Mouse (Mus musculus) T-helper 2 cell (primary cell): ENCODE results near the gene Dnal1.

ENCODE experiments used
- in situ Hi-C: fragments of 300-600 bp; cut with MboI, MseI; formaldehyde crosslinking; loops from one replicate; pipeline ENCODE4 v1.15.1; 2025; ENCODE audit warnings: high pct_unique_total_duplicates

Gene Dnal1

DNA sequence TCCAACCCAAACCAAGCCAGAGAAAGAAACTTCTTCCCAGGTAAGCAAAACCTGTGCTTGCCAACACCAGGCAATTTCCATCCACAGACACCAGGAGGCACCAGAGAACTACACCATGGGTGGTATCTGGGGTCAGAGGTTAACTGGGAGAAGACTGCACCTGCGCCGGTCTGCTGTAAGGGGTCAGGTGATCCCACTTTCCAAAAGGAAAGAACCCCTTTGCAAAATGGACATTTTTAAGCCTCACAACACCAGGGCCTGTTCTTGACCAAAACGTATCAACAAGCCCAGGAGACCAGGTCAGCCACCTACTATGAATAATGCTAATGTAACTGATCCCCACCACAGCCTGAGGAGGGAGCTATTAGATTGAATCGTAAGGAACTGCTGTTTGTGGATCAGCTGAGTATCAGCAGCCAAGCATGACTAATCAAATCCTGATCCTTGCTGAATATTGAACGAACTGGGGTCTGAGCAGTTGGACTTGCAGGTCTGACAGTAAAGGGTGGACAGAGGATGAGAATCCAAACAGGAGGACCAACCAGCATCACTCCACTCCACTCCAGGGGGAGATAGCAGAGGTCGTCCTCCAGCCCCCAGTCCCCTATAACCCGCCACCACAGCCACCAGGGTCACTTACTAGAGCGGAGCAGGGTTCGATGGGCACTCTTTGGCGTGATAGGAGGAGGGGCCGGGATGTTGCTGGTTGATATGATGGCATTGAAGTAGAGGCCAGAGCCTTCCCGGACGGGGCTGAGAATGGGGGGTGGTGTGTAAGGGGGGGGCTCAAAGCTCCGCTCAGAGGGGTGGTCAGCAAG lies 47.7 kb downstream of the Dnal1 start:
- in situ Hi-C loops, result loop anchor here (5.0 kb wide), 1 partner anchor 90 kb away; no protein-coding TSS in a partner anchor

DNA sequence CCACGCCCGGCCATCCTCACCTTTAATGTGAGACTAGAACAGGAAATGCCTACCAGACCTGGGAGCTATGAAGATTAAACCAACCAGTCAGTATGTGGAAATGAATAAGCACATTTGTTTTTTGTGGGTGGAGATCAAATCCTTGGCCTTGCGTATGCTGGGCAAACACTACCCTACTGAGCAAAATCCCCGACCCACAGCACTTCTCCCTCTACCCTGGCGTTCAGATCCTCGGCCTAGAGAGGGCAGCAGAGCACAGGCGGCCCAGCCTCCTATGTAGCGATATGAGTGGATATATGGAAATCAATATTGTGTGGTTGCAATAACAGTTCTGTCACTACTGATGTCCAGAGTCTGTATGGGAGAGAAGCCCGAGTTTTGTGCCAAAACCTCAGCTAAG lies 49.0 kb downstream of the Dnal1 start:
- in situ Hi-C loops, result loop anchor here (5.0 kb wide), 1 partner anchor 89 kb away; no protein-coding TSS in a partner anchor

DNA sequence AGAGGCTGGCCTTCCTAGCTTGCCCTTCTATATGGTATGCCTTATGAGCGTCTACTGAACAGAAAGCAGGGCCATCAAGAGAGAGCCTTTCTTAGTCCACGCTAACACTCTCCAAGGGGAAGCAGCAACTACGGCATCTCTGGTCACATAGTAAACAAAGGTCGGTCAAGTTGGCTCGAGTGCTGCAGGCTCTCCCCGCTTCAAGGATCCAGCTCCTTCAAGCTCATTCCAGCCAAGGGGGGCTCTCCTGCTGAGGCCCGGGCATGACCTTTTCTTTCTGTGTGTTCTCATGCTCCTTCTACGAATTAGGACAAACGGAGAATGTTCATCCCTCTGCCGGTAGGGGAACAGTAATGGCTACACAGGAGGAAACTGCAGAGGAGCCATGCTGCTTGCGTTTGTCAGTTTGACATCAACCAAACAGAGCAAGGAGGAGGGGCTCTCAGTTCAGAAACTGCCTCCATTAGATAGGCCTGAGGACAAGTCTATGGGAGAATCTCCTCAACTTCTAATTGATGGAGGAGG lies 49.5 kb downstream of the Dnal1 start:
- in situ Hi-C loops, result loop anchor here (5.0 kb wide), 1 partner anchor 89 kb away; no protein-coding TSS in a partner anchor

DNA sequence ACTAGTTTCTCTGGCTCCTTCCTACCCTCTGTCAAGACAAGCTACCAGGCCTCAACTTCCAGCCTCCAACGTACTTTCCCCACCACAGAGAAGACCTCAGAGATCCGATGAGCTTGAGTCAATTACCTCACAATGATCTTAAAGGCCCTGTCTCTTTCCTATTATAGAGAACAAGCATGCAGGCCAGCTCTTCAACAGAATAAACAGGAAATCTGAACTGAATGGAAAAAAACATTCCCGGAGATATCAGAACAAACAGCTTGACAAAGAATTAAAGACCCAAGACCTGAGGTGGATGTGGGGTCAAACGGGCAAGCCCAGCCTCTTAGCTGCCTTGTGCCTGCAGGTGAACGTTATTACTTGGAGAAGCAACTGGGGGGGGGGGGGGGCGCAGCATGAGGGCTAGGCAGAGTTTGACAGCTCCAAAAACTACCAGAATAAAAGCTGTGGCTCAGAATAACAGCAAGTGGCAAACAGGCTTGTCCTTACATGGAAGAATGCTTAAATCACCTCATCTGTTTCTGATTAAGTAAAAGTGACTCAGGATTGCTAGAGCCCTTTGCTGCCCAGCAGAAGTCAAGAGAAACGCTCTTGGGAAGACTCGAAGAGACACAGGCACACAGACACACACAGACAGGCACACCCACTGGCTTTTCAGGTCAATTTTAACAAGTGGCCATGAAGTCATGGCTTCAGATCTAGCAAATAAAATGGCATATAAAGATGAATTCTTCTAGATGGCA lies 51.6 kb downstream of the Dnal1 start:
- in situ Hi-C loops, result no loop called here

DNA sequence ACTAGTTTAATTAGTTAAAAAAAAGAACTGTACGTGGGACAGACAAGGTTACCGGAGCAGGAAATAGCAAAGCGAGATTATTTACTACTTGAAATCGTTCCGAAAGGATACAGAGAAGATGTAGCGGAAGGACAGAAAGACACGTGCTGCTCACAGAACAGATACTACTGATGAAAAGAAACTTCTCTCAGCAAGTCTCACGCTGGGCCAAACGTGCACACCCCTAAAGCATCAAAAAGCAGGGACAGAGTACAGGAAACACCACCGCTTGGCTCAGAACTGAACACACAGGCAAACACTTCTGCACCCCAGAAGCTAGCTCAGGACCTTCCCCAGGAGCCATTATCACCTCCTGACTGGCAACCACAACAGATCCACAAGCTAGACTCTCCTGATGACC lies 56.4 kb downstream of the Dnal1 start:
- in situ Hi-C loops, result loop anchor here (10.0 kb wide), 1 partner anchor 1104 kb away; the partner anchor contains the start of gene Mlh3

DNA sequence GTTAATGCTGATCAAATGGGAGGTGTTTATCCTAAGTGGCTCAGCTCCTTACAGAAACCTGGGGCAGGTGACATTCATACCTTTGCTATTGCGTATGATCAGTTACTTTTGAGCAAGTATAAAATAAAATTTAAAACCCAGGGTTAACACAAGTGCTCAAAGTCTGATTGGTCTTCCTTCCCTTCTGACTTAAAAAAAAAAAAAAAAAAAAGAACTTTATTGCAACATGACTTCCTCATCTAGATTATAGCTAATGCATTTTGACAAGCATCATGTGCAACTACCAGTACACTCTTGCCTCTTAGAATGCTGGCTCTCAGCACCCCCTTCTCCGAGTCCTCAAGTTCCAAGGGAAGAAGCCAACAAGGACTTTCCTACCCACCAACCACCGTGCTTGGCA lies 58.0 kb downstream of the Dnal1 start:
- in situ Hi-C loops, result loop anchor here (10.0 kb wide), 1 partner anchor 1103 kb away; the partner anchor contains the start of gene Mlh3

DNA sequence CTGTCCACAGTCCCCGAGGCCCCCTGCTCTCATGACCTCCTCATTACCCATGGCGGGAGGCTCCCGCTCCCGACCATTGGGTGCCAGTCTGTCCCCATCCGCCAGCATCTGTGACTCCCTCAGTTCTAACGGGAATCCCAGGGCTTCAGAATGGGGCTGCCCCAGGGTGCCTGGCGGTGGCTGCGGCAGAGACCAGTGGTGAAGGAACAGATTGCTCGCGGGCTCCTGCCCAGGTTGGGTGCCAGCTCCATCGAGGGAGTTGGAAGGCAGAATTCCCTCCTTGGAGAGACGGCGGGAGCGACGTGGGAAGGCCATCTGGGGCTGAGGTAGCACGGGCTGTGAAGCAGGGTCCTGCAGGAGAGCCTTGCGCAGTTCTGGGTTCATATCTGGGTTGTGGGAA lies 58.7 kb downstream of the Dnal1 start:
- in situ Hi-C loops, result loop anchor here (10.0 kb wide), 1 partner anchor 1102 kb away; the partner anchor contains the start of gene Mlh3

DNA sequence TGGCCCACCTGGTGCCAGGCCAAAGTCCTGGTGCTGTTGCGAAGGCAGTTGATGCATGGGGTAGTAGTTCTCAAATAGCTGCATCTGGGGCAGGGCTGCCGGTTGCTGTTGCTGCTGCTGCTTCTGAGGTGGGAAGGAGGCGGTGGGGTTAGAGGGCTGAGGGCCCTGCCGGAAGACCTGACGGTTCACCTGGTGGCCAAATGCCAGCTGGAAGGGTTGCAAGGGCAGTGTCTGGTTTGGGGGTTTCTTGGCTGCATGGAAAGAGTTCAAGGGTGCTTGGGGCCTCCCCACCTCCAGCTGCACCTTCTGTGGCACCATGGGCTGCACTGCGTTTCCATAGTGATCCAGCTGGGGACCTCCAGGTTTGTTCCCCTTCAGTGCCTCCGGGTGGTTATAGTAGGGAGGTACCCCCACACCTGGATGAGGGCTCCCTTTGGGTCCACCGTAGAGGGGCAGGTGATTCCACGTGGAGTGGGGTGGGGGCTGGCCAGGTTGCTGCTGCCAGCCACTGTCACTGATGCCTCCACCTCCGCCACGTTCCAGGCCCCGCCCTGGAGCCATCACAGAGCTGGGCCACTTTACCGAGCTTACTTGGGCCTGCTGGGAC lies 59.2 kb downstream of the Dnal1 start:
- in situ Hi-C loops, result loop anchor here (10.0 kb wide), 1 partner anchor 1101 kb away; the partner anchor contains the start of gene Mlh3

DNA sequence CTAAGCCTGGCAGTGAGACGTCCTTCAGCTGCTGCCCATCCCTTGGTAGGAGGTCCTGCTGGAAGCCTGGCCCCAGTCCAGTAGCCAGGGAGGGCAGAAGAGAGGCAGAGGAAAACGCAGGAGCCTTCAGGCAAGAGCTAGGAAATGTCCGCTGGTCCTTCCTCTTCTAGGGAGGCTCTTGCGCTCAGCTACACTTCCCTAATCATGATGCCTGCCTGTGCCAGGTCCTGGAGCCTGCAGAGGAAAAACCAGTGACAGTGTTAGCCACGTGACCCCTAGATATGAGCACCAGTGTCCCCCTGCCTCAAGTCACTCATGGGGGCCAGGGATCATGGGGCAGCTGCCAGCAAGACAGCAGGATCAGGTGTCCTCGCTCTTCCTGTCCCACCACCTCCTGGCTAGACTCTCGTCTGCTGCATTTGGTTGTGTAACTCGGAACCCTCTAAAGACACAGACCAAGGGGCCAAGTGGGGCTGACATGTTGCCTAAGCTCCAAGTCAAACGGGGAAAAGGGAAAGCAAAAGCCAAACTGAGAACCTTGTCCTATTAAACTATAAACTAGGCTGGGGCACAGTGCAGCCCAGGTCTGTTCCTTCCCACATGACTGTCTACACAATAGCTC lies 60.1 kb downstream of the Dnal1 start:
- in situ Hi-C loops, result loop anchor here (10.0 kb wide), 1 partner anchor 1100 kb away; the partner anchor contains the start of gene Mlh3

DNA sequence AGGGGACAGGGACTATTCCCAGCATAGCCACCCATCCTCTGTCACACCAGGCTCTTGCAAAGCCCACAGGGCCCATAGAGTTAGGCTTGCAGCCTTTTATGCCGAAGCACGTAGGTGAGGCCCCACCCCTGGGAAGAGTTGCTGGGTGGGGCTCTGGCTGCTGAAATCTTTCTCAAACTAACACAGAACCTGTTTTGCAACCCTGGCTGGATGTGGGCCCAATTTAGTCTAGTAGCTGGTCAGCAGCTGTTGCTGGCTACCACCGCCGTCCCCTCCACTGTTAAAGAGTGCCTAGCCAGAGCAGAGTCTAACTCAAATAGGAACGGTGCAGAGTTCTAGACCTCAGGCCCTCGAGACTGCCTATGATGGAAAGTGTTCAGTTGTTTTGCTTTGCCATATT lies 60.7 kb downstream of the Dnal1 start:
- in situ Hi-C loops, result loop anchor here (10.0 to 25.0 kb wide), 2 partner anchors 1100 to 1287 kb away; partner anchors contain the start of genes Fos and Mlh3

DNA sequence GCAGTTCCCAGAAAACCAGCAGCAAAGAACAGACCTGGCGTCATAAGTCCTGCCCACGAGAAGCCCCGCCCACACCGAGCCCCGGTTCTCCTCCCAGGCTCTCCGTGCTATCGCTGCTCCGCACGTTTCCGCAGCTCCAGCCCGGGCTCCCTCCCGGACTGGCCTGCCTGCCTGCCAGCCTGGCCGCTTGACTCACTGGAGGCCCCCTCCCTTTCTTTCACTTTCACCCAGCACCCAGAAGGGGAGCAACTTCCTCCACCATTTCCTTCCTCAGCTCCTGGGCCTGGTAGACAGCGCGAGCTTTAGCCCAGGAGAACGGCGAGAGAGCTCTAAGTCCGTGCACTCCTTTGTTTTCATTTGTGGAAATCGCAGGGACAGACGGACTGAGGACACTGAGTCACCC lies 61.5 kb downstream of the Dnal1 start:
- in situ Hi-C loops, result loop anchor here (10.0 to 25.0 kb wide), 2 partner anchors 1099 to 1287 kb away; partner anchors contain the start of genes Fos and Mlh3

DNA sequence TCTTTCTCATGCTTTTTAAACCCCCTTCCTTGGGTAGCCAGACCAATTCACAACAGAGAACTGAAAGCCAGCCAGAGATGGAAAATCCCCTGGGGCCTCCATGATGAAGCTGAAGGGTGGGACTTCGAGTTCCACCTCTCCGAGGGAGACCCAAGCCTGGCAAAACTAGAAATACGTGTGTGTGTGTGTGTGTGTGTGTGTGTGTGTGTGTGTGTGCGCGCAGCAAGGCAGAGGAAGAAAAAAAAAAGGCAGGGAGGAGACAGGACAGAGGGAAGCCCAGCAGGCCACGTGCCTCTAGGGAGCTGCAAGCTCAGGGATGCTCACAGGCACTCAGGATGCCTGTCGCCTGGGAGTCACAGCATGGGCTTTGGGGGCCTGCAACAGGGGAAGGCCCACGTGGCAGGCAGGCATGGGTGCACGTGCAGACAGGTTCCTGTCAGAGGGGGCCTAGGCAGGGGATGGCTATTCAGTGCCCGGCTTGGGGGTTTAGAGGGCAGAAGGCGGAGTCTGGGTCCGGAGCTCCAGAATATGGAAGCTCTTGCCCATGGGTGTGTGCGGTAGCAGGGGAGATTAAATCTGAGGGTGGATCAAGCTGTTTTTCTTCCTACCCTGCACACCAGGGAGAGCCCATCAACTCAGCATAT lies 62.1 kb downstream of the Dnal1 start:
- in situ Hi-C loops, result loop anchor here (10.0 to 25.0 kb wide), 2 partner anchors 1099 to 1286 kb away; partner anchors contain the start of genes Fos and Mlh3

DNA sequence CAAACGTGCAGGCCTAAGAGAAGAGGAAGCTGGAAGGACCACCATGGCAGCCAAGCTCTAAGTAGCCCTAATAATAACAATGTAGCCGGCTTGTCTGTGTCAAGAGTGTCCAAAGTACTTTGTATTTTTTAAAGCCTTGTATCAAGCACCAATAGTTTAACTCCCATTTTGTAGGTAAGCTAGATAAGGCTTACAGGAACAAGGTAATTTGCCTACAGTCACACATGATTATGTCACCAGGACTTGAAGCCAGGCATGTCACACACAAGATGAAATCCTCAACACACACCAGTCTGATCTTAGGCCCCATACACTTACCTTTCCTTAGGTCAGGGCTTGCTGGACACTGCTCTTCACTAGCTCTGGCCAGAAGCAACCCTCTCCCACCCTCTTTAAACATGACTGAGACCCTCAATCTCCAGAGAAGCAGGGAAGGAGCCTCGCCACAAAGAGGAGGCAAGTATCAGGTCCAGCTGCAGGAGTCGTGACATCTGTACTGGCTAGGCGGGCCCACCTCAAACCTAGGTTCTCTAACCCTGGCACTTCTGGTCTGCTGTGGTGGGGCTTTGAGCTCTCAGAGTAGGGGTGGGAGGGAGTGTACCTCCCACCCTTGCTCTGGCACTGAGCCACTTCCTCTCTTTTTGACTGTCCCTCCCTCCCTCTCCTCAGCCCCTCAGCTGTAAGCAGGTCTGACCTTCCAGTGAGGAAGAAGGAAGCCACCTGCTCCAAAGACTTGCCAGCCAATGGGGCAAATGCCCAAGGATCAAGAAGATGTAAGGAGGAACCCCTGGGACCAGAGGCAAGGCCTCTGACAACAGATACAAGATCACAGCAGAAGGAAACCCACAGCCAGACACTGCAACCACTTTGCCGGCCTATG lies 63.0 kb downstream of the Dnal1 start:
- in situ Hi-C loops, result loop anchor here (10.0 to 25.0 kb wide), 2 partner anchors 1098 to 1285 kb away; partner anchors contain the start of genes Fos and Mlh3

DNA sequence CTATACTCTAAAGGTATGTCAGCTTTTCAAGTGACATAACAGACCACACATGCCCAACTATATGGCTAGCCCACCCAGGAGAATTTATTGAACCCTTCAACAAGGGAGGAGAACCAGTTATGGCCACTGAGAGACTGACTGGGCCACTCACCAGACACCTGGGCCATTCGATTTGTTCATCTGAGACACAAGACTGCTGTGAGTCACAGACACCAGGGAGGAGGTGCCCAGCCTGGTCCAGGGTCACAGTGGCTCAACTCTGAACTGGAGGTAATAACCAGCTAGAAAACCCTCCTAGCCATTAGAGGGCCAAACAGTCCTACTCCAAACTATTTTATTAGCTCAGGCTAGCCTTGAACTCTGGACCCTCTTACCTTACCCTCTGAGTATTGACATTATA lies 63.9 kb downstream of the Dnal1 start:
- in situ Hi-C loops, result loop anchor here (10.0 to 25.0 kb wide), 2 partner anchors 1097 to 1284 kb away; partner anchors contain the start of genes Fos and Mlh3

DNA sequence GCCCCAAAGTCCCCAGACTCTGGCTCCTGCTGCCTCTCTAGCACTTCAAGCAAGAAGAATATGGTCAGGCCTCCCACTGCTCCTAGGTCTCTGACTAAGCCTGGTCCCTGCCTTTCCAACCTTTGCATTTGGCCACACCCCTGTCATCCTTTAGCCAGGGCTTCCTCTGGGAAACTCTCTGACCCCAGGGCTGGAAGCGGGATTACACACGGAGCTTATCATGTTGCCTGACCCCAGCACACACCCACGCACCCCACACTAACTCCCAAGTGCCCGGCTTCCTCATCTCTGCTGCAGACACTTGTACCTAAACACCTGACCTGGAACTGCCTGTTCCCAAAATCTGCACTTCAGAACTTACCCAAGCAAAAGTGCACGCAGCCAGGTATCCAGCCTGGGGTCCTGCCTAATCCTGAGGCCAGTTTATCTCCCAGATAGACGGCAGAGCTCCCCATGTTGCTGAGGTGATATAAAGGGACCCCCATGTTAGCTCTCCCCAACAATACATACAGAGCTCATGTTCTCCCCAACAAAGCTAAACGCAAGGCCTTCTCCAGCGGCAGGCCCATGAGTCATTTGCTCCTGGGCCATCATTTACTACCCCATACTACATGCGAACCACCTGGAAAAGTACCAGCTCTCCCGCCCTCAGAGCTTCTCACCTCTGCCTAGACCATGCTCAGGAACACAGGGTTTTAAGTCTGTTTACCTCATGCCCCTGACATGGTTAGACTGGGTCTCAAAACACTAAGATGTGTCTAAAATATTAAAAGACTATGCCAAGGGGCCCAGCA lies 64.7 kb downstream of the Dnal1 start:
- in situ Hi-C loops, result loop anchor here (10.0 to 25.0 kb wide), 2 partner anchors 1096 to 1283 kb away; partner anchors contain the start of genes Fos and Mlh3

DNA sequence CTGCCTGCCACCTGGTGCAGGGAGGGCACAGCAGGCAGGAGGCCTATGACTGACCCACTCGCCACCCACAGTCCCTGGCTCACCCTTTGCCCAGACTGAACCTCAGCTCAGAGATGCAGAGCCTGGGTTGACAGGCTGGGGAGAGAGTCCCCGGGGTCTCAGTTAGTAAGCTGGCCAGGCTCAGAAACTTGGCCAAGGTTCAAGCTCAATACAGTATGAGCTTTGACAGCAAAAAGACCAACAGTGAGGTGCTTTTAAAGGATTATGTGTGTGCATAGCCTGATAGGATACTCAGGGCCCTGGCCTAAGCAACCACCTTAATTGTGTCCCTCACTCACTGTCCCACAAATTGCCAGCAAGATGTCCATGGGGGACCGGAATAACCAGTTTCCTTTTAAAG lies 65.9 kb downstream of the Dnal1 start:
- in situ Hi-C loops, result loop anchor here (25.0 kb wide), 1 partner anchor 1282 kb away; the partner anchor contains the start of gene Fos

DNA sequence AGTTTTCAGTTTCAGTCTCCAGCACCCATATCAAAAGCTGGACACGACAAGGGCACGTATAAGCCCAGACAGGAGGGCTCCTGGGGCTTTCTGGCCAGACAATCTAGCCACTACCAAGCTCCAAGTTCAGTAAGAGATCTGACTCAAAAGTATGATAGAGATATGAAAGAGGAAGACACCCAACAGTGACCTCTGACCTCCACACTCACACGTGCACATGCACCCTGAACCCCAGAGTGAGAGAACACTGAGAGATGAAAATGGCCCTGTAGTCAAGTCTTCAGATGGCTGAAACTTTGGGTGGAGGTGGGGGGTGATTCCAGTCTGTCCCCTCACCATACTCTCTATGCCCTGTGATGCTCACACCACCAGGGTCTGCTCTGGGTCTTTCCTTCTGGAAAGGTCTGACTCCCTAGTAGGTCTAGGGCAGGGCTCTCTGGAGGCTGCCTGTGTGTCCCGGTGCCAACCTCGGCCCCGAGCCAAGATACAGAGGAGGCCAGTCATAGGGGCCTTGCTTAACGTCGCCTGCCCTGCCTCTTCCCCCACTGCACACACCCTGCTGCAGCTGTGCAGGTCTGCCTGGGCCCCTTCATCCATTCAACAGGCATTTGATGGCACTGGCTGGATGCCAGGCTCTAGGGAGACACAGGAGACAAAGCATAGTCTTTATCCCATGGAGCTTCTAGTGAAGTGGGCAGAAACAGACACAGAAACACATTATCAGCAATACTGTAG lies 66.7 kb downstream of the Dnal1 start:
- in situ Hi-C loops, result loop anchor here (25.0 kb wide), 1 partner anchor 1281 kb away; the partner anchor contains the start of gene Fos
